Mouse (Mus musculus) CH12.LX (cell line): Measurements from ENCODE around the gene Cobl.

ENCODE experiments used
- BHLHE40 ChIP-seq: IDR thresholded peaks from 2 replicates; pipeline ENCODE4 v1.6.1; 2011; ENCODE audit warnings: mild to moderate bottlenecking, low read depth, low read length, improper control_type of control experiment
- CHD2 ChIP-seq: IDR thresholded peaks from 2 replicates; pipeline ENCODE4 v1.6.1; 2011; ENCODE audit warnings: low read length, improper control_type of control experiment
- CTCF ChIP-seq, 2 experiments: IDR thresholded peaks in 1 of 2; conservative IDR thresholded peaks in 1 of 2; 2 replicates each; pipeline ENCODE4 v1.5.1; 2011 to 2012; ENCODE audit warnings: low read depth in 2 of 2, low read length in 2 of 2, improper control_type of control experiment in 1 of 2, inconsistent platforms in 1 of 2, mild to moderate bottlenecking in 1 of 2, moderate library complexity in 1 of 2
- E2F4 ChIP-seq: IDR thresholded peaks from 2 replicates; pipeline ENCODE4 v1.6.1; 2011; ENCODE audit warnings: low read depth, low read length, improper control_type of control experiment; ENCODE audit not compliant: insufficient replicate concordance
- ELF1 ChIP-seq: IDR thresholded peaks from 2 replicates; pipeline ENCODE4 v1.6.1; 2014; ENCODE audit warnings: low read depth, mild to moderate bottlenecking, inconsistent platforms, low read length, improper control_type of control experiment
- EP300 ChIP-seq: IDR thresholded peaks from 2 replicates; pipeline ENCODE4 v1.6.1; 2011; ENCODE audit warnings: low read length, improper control_type of control experiment
- MAFK ChIP-seq: IDR thresholded peaks from 2 replicates; pipeline ENCODE4 v1.6.1; 2011; ENCODE audit warnings: low read length, improper control_type of control experiment; ENCODE audit not compliant: insufficient replicate concordance
- MAZ ChIP-seq: IDR thresholded peaks from 2 replicates; pipeline ENCODE4 v1.6.1; 2012; ENCODE audit warnings: low read depth, mild to moderate bottlenecking, inconsistent platforms, low read length, improper control_type of control experiment, moderate library complexity
- MEF2A ChIP-seq: IDR thresholded peaks from 2 replicates; pipeline ENCODE4 v1.6.1; 2014; ENCODE audit warnings: low read depth, mild to moderate bottlenecking, inconsistent platforms, low read length, improper control_type of control experiment, borderline replicate concordance
- POLR2A ChIP-seq: IDR thresholded peaks from 2 replicates; pipeline ENCODE4 v1.6.1; 2011; ENCODE audit warnings: low read depth, mild to moderate bottlenecking, improper control_type of control experiment, low read length
- RAD21 ChIP-seq: IDR thresholded peaks from 2 replicates; pipeline ENCODE4 v1.6.1; 2011; ENCODE audit warnings: low read depth, mild to moderate bottlenecking, low read length, improper control_type of control experiment, moderate library complexity
- USF1 ChIP-seq: IDR thresholded peaks from 2 replicates; pipeline ENCODE4 v1.6.1; 2014; ENCODE audit warnings: low read depth, mild to moderate bottlenecking, inconsistent platforms, low read length, improper control_type of control experiment

- TF ChIP-seq CTCF (conservative IDR thresholded peaks at IDR 0.05 in 1 of 2, IDR thresholded peaks at IDR 0.05 in 1 of 2; ENCODE audit: low read depth in 2 of 2, low read length in 2 of 2): no peak
- no peak for TF ChIP-seq E2F4
- no peak for TF ChIP-seq ELF1
- no peak for TF ChIP-seq USF1
- TF ChIP-seq RAD21: no peak
- TF ChIP-seq BHLHE40: no peak
- no peak for TF ChIP-seq MAZ
- TF ChIP-seq MEF2A: no peak
- TF ChIP-seq EP300: no peak
- no peak for TF ChIP-seq POLR2A
- TF ChIP-seq MAFK: no peak
- TF ChIP-seq CHD2: no peak
Measured at GRCm38 (mm10) chr11:12416899-12417298, 47.9 kb downstream of the Cobl start.
